Mouse (Mus musculus) frontal cortex, postnatal 25 days (tissue): ENCODE measurements around the gene Ffar2.

ENCODE experiments used
- DNase-seq, 2 experiments: peaks; one replicate each; pipeline ENCODE4 v3.0.0; 2022; ENCODE audit warnings: low spot score in 2 of 2

Gene Ffar2

DNA sequence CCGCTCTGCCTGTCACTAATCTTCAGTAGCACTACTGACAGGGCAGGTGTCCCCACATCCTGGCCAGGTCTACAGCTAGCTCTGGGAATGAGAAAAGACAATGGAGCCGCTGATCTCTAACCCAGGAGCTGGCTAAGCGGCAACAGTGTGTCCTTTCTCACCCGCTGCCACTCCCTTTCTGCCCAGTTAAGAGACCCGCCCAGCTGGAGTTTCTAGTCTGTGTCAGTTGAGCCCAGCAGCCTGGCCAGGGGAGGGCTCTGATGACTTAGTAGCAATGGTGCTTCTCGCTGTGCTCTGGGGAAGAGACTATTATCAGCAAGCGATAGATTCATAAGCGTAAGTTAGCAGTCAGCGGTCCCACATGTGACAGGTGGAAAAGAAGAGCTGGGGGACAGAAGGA is 54.3 kb downstream of the Ffar2 start:
- no peak for DNase-seq
